Mouse (Mus musculus): ENCODE data around the gene Coro1b. TPM values are rescaled to one million over a fixed set of nuclear protein-coding genes. Genes with fewer than 3 reads are reported as not detected.
A peak's percentile ranks its signal among the peaks of the same experiment; 100 is the strongest.

Coro1b gene
- polyA plus RNA-seq, 1 experiment, result 238 TPM

GRCm38 (mm10) chr19:4171393-4172290 is 23.2 kb downstream of the Coro1b start:
- no peak overlapping the region for H3ac ChIP-seq (ENCODE audit: control insufficient read depth, insufficient read length)
- no peaks in the 10 kb centered on the region for H3K36me3 ChIP-seq (ENCODE audit: control insufficient read depth, insufficient read depth)
- H3K27me3 ChIP-seq (ENCODE audit: control insufficient read depth, insufficient read depth, insufficient read length), result no peaks in the 10 kb centered on the region
- no peak overlapping the region for H3K4me3 ChIP-seq
- TF ChIP-seq MYOG (IDR thresholded peaks at IDR 0.05; ENCODE audit: control insufficient read depth in 1 of 3, insufficient read depth in 1 of 3, insufficient read length in 2 of 3, low read depth in 2 of 3), result peak in 1 of 3 experiments; percentile 71
- no peak for TF ChIP-seq REST (IDR thresholded peaks at IDR 0.05; ENCODE audit: insufficient read depth, insufficient read length)
- no peak for TF ChIP-seq E2F4 (IDR thresholded peaks at IDR 0.05; ENCODE audit: insufficient read depth)
- no peak for TF ChIP-seq CEBPB (IDR thresholded peaks at IDR 0.05; ENCODE audit: insufficient read depth, poor library complexity, severe bottlenecking)
- TF ChIP-seq POLR2A (IDR thresholded peaks at IDR 0.05; ENCODE audit: insufficient read length, low read depth), result peak; percentile 27
- TF ChIP-seq USF1 (IDR thresholded peaks at IDR 0.05; ENCODE audit: low read depth), result no peak
- TF ChIP-seq POLR2AphosphoS2 (IDR thresholded peaks at IDR 0.05; ENCODE audit: insufficient read length, low read depth), result peak; percentile 44
- TF ChIP-seq MYOD1 (IDR thresholded peaks at IDR 0.05; ENCODE audit: control insufficient read depth in 1 of 3, insufficient read length in 2 of 3, low read depth in 2 of 3), result peak in 1 of 3 experiments; percentile 51
- TF ChIP-seq SRF (IDR thresholded peaks at IDR 0.05; ENCODE audit: control insufficient read depth, insufficient read length, low read depth), result no peak
- no peak for TF ChIP-seq TCF3 (IDR thresholded peaks at IDR 0.05; ENCODE audit: insufficient read length, low read depth)
- no peak for TF ChIP-seq MAX (IDR thresholded peaks at IDR 0.05; ENCODE audit: low read depth)
- peak overlapping the region; percentile 56 for H3K4me2 ChIP-seq (ENCODE audit: low read depth)
- no peaks in the 10 kb centered on the region for H3K79me2 ChIP-seq (ENCODE audit: control insufficient read depth, insufficient read depth)

DNA sequence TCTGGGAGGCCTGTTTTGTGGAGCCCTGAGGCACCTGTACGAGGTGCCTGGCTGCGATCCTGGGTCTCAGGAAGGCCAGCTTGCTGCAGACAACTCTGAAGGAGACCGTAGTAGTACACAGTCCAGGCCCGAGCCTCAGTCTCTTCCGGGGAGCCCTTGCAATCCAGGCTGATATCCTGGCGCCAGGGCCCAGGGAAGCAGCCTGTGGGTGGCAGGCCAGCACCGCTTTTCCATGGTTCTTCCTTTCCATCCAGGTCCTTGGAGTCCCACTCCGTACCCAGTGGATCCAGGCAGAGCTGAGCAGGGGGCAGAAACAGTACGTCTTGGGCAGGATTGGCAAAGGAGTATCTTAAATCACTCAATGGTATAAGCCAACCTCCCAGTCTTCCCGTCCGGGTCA is 24.5 kb downstream of the Coro1b start:
- no peaks in the 10 kb centered on the region for H3K36me3 ChIP-seq (ENCODE audit: control insufficient read depth, insufficient read depth)
- no peak overlapping the region for H3K4me3 ChIP-seq
- no peaks in the 10 kb centered on the region for H3K79me2 ChIP-seq (ENCODE audit: control insufficient read depth, insufficient read depth)
- no peak for TF ChIP-seq MAX (IDR thresholded peaks at IDR 0.05; ENCODE audit: low read depth)
- H3K4me2 ChIP-seq (ENCODE audit: low read depth), result no peak overlapping the region
- no peak overlapping the region for H3ac ChIP-seq (ENCODE audit: control insufficient read depth, insufficient read length)
- no peaks in the 10 kb centered on the region for H3K27me3 ChIP-seq (ENCODE audit: control insufficient read depth, insufficient read depth, insufficient read length)

DNA sequence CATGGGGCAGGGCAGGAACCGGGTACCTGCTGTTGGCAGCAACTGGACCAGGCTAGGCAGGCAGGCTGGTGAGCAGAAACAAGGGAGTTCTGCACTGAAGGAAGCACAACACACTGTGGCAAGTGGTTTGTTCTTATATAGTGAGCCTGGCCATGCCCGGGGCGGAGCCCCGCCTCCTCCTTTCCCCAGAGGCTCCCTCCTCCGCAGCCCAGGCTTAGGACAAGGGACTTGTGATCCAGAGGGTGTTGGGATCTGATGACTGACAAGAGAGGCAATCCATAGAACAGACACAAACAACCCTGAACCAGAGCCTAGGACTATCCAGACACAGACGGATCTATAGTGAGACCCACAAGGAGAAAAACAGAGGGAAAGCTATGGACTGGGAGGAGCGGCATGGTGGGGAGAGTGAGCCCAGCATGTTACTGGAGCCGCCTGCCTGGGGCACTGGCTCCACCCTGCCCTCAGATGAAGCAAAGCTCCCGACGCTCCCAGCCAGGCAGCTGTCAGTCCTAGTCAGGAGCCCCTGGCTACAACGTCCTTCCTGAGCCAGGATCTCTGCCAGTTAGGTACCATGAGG is 27.0 kb downstream of the Coro1b start, which contains the start of gene Carns1:
Gene Carns1 (minus strand): TSS at position 112 of the 580 bp plus-strand sequence.
- Histone ChIP-seq H3ac (ENCODE audit: control insufficient read depth, insufficient read length) (peak within 1 kb of the TSS; percentile 16), H3K4me3 (peak within 1 kb of the TSS; percentile 27), H3K4me2 (ENCODE audit: low read depth) (peak within 1 kb of the TSS; percentile 98), H3K36me3 (ENCODE audit: control insufficient read depth, insufficient read depth) (no peaks in the 10 kb centered on the region), H3K27me3 (ENCODE audit: control insufficient read depth, insufficient read depth, insufficient read length) (no peaks in the 10 kb centered on the region), H3K79me2 (ENCODE audit: control insufficient read depth, insufficient read depth) (no peaks in the 10 kb centered on the region)
- TF ChIP-seq E2F4 (IDR thresholded peaks at IDR 0.05; ENCODE audit: insufficient read depth), result no peak
- no peak for TF ChIP-seq TCF12 (IDR thresholded peaks at IDR 0.05; ENCODE audit: insufficient read depth, poor library complexity, severe bottlenecking)
- TF ChIP-seq MAX (IDR thresholded peaks at IDR 0.05; ENCODE audit: low read depth), result no peak
- TF ChIP-seq REST (IDR thresholded peaks at IDR 0.05; ENCODE audit: insufficient read depth, insufficient read length), result no peak
- TF ChIP-seq MYOD1 (IDR thresholded peaks at IDR 0.05; ENCODE audit: control insufficient read depth in 1 of 3, insufficient read length in 2 of 3, low read depth in 2 of 3), result peak in 2 of 3 experiments; percentile 60 to 86
- no peak for TF ChIP-seq TCF3 (IDR thresholded peaks at IDR 0.05; ENCODE audit: insufficient read length, low read depth)
- peak; percentile 88 for TF ChIP-seq POLR2AphosphoS2 (IDR thresholded peaks at IDR 0.05; ENCODE audit: insufficient read length, low read depth)
- TF ChIP-seq POLR2A (IDR thresholded peaks at IDR 0.05; ENCODE audit: insufficient read length, low read depth), result peak; percentile 88
- no peak for TF ChIP-seq SRF (IDR thresholded peaks at IDR 0.05; ENCODE audit: control insufficient read depth, insufficient read length, low read depth)
- TF ChIP-seq USF1 (IDR thresholded peaks at IDR 0.05; ENCODE audit: low read depth), result no peak
- no peak for TF ChIP-seq CEBPB (IDR thresholded peaks at IDR 0.05; ENCODE audit: insufficient read depth, poor library complexity, severe bottlenecking)
- peak in 1 of 3 experiments; percentile 83 for TF ChIP-seq MYOG (IDR thresholded peaks at IDR 0.05; ENCODE audit: control insufficient read depth in 1 of 3, insufficient read depth in 1 of 3, insufficient read length in 2 of 3, low read depth in 2 of 3)

GRCm38 (mm10) chr19:4180411-4180810 is 32.0 kb downstream of the Coro1b start:
- Histone ChIP-seq H3K4me2 (ENCODE audit: low read depth) (no peak overlapping the region), H3ac (ENCODE audit: control insufficient read depth, insufficient read length) (no peak overlapping the region), H3K79me2 (ENCODE audit: control insufficient read depth, insufficient read depth) (no peaks in the 10 kb centered on the region), H3K27me3 (ENCODE audit: control insufficient read depth, insufficient read depth, insufficient read length) (no peaks in the 10 kb centered on the region), H3K36me3 (ENCODE audit: control insufficient read depth, insufficient read depth) (no peaks in the 10 kb centered on the region), H3K4me3 (no peak overlapping the region)
- TF ChIP-seq POLR2AphosphoS2 (IDR thresholded peaks at IDR 0.05; ENCODE audit: insufficient read length, low read depth), result no peak
- no peak for TF ChIP-seq USF1 (IDR thresholded peaks at IDR 0.05; ENCODE audit: low read depth)
- no peak for TF ChIP-seq TCF3 (IDR thresholded peaks at IDR 0.05; ENCODE audit: insufficient read length, low read depth)
- TF ChIP-seq SRF (IDR thresholded peaks at IDR 0.05; ENCODE audit: control insufficient read depth, insufficient read length, low read depth), result no peak
- no peak for TF ChIP-seq TCF12 (IDR thresholded peaks at IDR 0.05; ENCODE audit: insufficient read depth, poor library complexity, severe bottlenecking)
- TF ChIP-seq MYOD1 (IDR thresholded peaks at IDR 0.05; ENCODE audit: control insufficient read depth in 1 of 3, insufficient read length in 2 of 3, low read depth in 2 of 3), result no peak
- TF ChIP-seq E2F4 (IDR thresholded peaks at IDR 0.05; ENCODE audit: insufficient read depth), result no peak
- no peak for TF ChIP-seq MYOG (IDR thresholded peaks at IDR 0.05; ENCODE audit: control insufficient read depth in 1 of 3, insufficient read depth in 1 of 3, insufficient read length in 2 of 3, low read depth in 2 of 3)
- TF ChIP-seq REST (IDR thresholded peaks at IDR 0.05; ENCODE audit: insufficient read depth, insufficient read length), result no peak
- no peak for TF ChIP-seq POLR2A (IDR thresholded peaks at IDR 0.05; ENCODE audit: insufficient read length, low read depth)
- TF ChIP-seq MAX (IDR thresholded peaks at IDR 0.05; ENCODE audit: low read depth), result no peak
- TF ChIP-seq CEBPB (IDR thresholded peaks at IDR 0.05; ENCODE audit: insufficient read depth, poor library complexity, severe bottlenecking), result no peak

All from myocyte (in vitro differentiated cells).